Mouse (Mus musculus) intestine, embryonic 16.5 days (tissue): ENCODE measurements around the gene Zc2hc1c. TPM values are rescaled to one million over a fixed set of nuclear protein-coding genes. Genes with fewer than 3 reads are reported as not detected.
A peak's percentile ranks its signal among the peaks of the same experiment; 100 is the strongest.

ENCODE experiments used
- ATAC-seq: fragments of 200-750 bp; cut with Nextera tagmentation; 2 replicates; pipeline ENCODE4 v1.8.0; 2017; ENCODE audit warnings: moderate TSS enrichment, moderate library complexity
- H3K27ac ChIP-seq: fragments of 300-500 bp; sonication (generic); 2 replicates; pipeline ENCODE4 v1.5.1; 2014; ENCODE audit warnings: mild to moderate bottlenecking, low read length
- H3K27me3 ChIP-seq: fragments of 300-500 bp; sonication (generic); replicated peaks from 2 replicates; pipeline ENCODE4 v1.6.1; 2014; ENCODE audit warnings: low read length, control low read depth, mixed read lengths; ENCODE audit not compliant: control insufficient read depth, insufficient read depth
- H3K36me3 ChIP-seq: fragments of 300-500 bp; sonication (generic); 2 replicates; pipeline ENCODE4 v1.6.1; 2014; ENCODE audit warnings: low read length, control low read depth; ENCODE audit not compliant: control insufficient read depth, insufficient read depth
- H3K4me1 ChIP-seq: fragments of 300-500 bp; sonication (generic); 2 replicates; pipeline ENCODE4 v1.6.1; 2014; ENCODE audit warnings: low read length, control low read depth, mixed read lengths; ENCODE audit not compliant: control insufficient read depth, insufficient read depth
- H3K4me2 ChIP-seq: fragments of 300-500 bp; sonication (generic); 2 replicates; pipeline ENCODE4 v1.6.1; 2014; ENCODE audit warnings: low read depth, low read length, control low read depth
- H3K4me3 ChIP-seq: fragments of 300-500 bp; sonication (generic); 2 replicates; pipeline ENCODE4 v1.5.1; 2014; ENCODE audit warnings: mild to moderate bottlenecking, low read length
- H3K9ac ChIP-seq: fragments of 300-500 bp; sonication (generic); 2 replicates; pipeline ENCODE4 v1.6.1; 2014; ENCODE audit warnings: low read depth, low read length
- H3K9me3 ChIP-seq: fragments of 300-500 bp; sonication (generic); 2 replicates; pipeline ENCODE4 v1.6.1; 2016; ENCODE audit warnings: low read length, control low read depth; ENCODE audit not compliant: control insufficient read depth
- WGBS: fragments of 180-500 bp; shearing (Covaris S2); extraction: QIAGEN DNeasy Blood & Tissue Kit; methylation state at CpG from one replicate; pipeline ENCODE4 v1.1.7; 2014; 5-methylcytosine and 5-hydroxymethylcytosine counted together
- polyA plus RNA-seq: library from polyadenylated mRNA; unstranded; fragments of >200 nt; fragmentation: Nextera tagmentation; extraction: Ambion mirVana; gene quantifications from 2 replicates; pipeline ENCODE4 v1.2.1, GENCODE M21; 2015

Gene Zc2hc1c
- polyA plus RNA-seq, 1 experiment from 2014 or later: 1.5 TPM

GRCm38 (mm10) chr12:85269821-85270220 lies 18.6 kb upstream of the Zc2hc1c start:
- ATAC-seq: peak; percentile 6; the same call in 1 of the 2 replicates
- Histone ChIP-seq H3K9ac (peak overlapping the region; percentile 78), H3K27ac (no peak overlapping the region), H3K9me3 (no peaks in the 10 kb centered on the region), H3K4me3 (peak overlapping the region; percentile 67), H3K4me1 (peaks cover 3% of the 10 kb centered on the region; the same call in 1 of the 2 replicates), H3K27me3 (no peaks in the 10 kb centered on the region), H3K4me2 (peak overlapping the region; percentile 78), H3K36me3 (no peaks in the 10 kb centered on the region)
- WGBS: 53% methylated on average over 3 of the region's 3 CpGs

DNA sequence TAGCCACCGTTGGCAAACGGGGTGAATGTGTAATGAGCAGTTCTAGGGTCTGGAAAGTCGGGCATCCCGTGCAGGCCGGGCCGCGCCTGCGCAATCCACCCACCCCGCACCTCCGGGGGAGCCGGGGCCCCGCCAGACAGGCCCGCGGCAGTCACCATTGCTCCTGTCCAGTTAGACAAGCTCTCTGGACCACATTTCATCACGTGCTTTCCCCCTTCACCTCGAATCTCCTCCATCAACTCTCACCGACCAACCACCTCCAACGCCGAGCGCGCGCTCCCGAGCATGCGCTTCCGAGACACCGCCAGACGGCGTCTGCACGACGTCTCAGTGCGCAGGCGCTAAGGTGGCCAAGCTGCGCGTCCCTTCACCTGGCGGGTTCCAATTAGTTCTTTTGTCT lies 18.1 kb upstream of the Zc2hc1c start, which contains the start of gene Mlh3:
TSS of gene Mlh3 (minus strand) at position 281 of the 400 bp plus-strand sequence.
- Histone ChIP-seq H3K9ac (peak within 1 kb of the TSS; percentile 78), H3K27ac (peak within 1 kb of the TSS; percentile 69), H3K4me3 (peak within 1 kb of the TSS; percentile 67), H3K27me3 (no peaks in the 10 kb centered on the region), H3K9me3 (no peaks in the 10 kb centered on the region), H3K4me1 (peaks cover 3% of the 10 kb centered on the region; the same call in 1 of the 2 replicates), H3K4me2 (peak within 1 kb of the TSS; percentile 78), H3K36me3 (no peaks in the 10 kb centered on the region)
- 1% methylated on average over 35 of the region's 35 CpGs for WGBS
- ATAC-seq: peak; percentile 93

- 73% methylated on average over 7 of the region's 7 CpGs for WGBS
Observed at GRCm38 (mm10) chr12:85271132-85271842, 17.1 kb upstream of the Zc2hc1c start.

GRCm38 (mm10) chr12:85271843-85272206 lies 16.6 kb upstream of the Zc2hc1c start:
- Histone ChIP-seq H3K9ac (no peak overlapping the region), H3K27me3 (no peaks in the 10 kb centered on the region), H3K4me2 (no peak overlapping the region), H3K4me1 (peaks cover 3% of the 10 kb centered on the region; the same call in 1 of the 2 replicates), H3K4me3 (no peak overlapping the region), H3K27ac (no peak overlapping the region), H3K9me3 (no peaks in the 10 kb centered on the region), H3K36me3 (no peaks in the 10 kb centered on the region)
- ATAC-seq: no peak
- WGBS: 70% methylated on average over 4 of the region's 4 CpGs

More at GRCm38 (mm10) chr12:85271132-85271842, 17.1 kb upstream of the Zc2hc1c start:
- H3K9ac ChIP-seq: no peak overlapping the region
- no peaks in the 10 kb centered on the region for H3K36me3 ChIP-seq
- no peak overlapping the region for H3K4me2 ChIP-seq
- no peak for ATAC-seq
- H3K4me3 ChIP-seq: no peak overlapping the region
- no peaks in the 10 kb centered on the region for H3K27me3 ChIP-seq
- peaks cover 3% of the 10 kb centered on the region; the same call in 1 of the 2 replicates for H3K4me1 ChIP-seq
- no peak overlapping the region for H3K27ac ChIP-seq
- H3K9me3 ChIP-seq: no peaks in the 10 kb centered on the region

DNA sequence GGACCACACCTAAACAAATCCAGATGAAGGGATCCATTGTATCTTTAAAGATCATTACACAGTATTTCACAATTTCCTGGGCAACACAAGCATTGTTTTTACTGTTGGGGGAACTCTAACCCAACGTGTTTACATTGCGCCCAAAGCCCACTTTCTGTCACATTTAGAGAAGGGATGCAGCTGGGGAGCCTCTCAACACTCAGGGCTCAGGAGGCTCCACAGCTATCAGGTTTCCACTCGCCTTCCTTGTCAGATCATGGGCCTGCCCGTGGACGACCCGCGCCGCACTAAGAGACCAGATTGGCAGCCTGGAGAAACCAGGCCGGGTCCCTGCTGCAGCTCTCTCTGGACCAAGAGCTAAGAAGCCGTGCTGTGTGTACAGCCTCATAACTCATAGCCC lies 14.9 kb upstream of the Zc2hc1c start:
- Histone ChIP-seq H3K9ac (no peak overlapping the region), H3K36me3 (no peaks in the 10 kb centered on the region), H3K4me1 (peaks cover 3% of the 10 kb centered on the region; the same call in 1 of the 2 replicates), H3K9me3 (no peaks in the 10 kb centered on the region), H3K27me3 (no peaks in the 10 kb centered on the region), H3K4me3 (no peak overlapping the region), H3K4me2 (no peak overlapping the region), H3K27ac (0 out of 2 replicates have a peak overlapping the region, but pooled peaks have one; percentile 6)
- no peak for ATAC-seq
- 74% methylated on average over 10 of the region's 10 CpGs for WGBS

- WGBS: 81% methylated on average over 5 of the region's 5 CpGs
- H3K9me3 ChIP-seq: no peaks in the 10 kb centered on the region
- H3K9ac ChIP-seq: no peak overlapping the region
- H3K4me3 ChIP-seq: no peak overlapping the region
- H3K4me1 ChIP-seq: peaks cover 6% of the 10 kb centered on the region
- no peaks in the 10 kb centered on the region for H3K27me3 ChIP-seq
- H3K4me2 ChIP-seq: no peak overlapping the region
- ATAC-seq: no peak
- no peak overlapping the region for H3K27ac ChIP-seq
- H3K36me3 ChIP-seq: no peaks in the 10 kb centered on the region
Observed at GRCm38 (mm10) chr12:85276273-85276672, 12.1 kb upstream of the Zc2hc1c start.

DNA sequence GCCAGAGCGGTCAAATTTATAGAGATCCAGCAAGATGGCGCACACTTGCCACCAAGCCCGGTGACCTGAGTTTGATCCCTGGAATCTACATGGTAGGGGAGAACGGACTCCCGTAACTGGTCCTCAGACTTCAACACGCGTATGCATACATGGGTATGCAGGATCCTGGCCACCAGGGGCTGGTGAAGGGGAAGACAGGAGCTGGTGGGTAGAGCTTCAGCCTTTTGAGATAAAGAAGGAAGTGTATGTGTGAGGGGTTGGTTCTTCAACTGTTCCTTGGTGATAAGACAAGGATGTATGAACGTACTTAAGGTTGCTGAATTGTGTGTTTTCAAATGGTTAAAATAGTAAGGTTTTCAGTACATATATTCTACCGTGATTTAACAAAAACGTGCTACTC lies 9.5 kb upstream of the Zc2hc1c start:
- no peak overlapping the region for H3K4me3 ChIP-seq
- no peak for ATAC-seq
- no peak overlapping the region for H3K27ac ChIP-seq
- WGBS: 93% methylated on average over 10 of the region's 10 CpGs
- no peak overlapping the region for H3K4me2 ChIP-seq
- H3K4me1 ChIP-seq: peaks cover 3% of the 10 kb centered on the region
- no peaks in the 10 kb centered on the region for H3K36me3 ChIP-seq
- H3K27me3 ChIP-seq: no peaks in the 10 kb centered on the region
- H3K9ac ChIP-seq: no peak overlapping the region
- no peaks in the 10 kb centered on the region for H3K9me3 ChIP-seq

GRCm38 (mm10) chr12:85279396-85280080 lies 8.9 kb upstream of the Zc2hc1c start:
- ATAC-seq: peak; percentile 54
- peak overlapping the region; percentile 76; the same call in 1 of the 2 replicates for H3K27ac ChIP-seq
- 7% methylated on average over 10 of the region's 10 CpGs for WGBS

DNA sequence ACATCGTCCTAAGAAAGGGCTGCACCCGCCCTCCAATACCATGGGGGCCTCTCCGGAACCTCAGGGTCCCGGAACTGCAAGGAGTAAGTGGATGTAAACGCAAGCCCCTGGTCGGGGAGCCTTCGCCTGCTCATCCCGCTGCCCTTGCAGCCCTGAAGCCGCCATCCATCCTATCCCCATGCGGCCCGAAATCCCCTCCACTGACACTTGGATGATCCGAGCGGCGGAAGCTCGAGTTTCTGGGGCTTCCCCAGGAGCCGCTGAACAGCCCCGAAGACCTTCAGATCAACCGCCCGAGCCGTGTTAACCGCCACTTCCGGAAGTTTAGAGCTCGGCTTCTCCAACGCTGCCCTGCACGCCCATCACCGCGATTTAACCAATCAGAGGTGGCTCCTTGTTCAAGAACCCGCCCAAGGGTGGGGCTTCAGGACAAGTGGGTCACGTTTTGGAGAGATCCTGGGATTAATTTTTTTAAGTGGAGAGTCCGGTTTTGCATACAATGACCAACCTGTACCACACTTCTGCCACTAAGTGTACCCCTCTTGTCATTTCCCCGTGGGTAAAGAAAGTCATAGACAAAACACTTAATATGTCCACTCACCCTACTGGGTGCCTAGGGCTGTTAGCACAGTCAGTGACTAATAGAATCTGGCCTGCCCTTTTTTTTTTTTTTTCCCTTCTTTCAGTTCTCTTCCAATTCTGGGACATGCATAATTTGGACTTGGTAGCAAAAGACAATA lies 8.1 kb upstream of the Zc2hc1c start:
- ATAC-seq: peak; percentile 99
- Histone ChIP-seq H3K9ac (peak overlapping the region; percentile 93), H3K9me3 (no peaks in the 10 kb centered on the region), H3K4me2 (peak overlapping the region; percentile 92), H3K27me3 (no peaks in the 10 kb centered on the region), H3K4me3 (peak overlapping the region; percentile 81), H3K27ac (peak overlapping the region; percentile 76), H3K36me3 (no peaks in the 10 kb centered on the region), H3K4me1 (peaks cover 3% of the 10 kb centered on the region)
- 0% methylated on average over 30 of the region's 31 CpGs for WGBS

More at GRCm38 (mm10) chr12:85279396-85280080, 8.9 kb upstream of the Zc2hc1c start:
- Histone ChIP-seq H3K4me1 (peaks cover 3% of the 10 kb centered on the region), H3K4me3 (peak overlapping the region; percentile 81), H3K9me3 (no peaks in the 10 kb centered on the region), H3K9ac (peak overlapping the region; percentile 93), H3K27me3 (no peaks in the 10 kb centered on the region), H3K36me3 (no peaks in the 10 kb centered on the region), H3K4me2 (peak overlapping the region; percentile 92)
